Mouse (Mus musculus): Measurements from ENCODE around the gene Bves.

The Bves gene

DNA sequence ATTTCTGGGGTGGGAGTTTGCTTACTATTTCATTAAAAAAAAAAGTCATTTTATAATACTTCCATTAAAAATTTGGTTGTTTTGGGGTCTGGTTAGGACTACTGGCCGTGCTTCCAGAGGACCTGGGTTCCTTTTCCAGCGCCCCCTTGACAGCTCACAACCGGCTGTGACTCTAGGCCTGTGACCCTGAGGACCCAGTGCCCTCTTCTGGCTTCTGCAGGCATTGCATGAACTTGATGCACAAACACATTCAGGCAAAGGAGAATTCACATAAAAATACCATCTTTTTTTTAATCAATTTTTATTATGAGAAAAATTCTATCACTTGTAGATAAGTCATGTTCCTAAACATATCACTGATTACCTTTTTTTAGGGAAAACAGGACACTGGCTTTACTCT, 12.6 kb downstream of the Bves start:
- peak; percentile 11 for DNase-seq (ENCODE audit: low read depth, low spot score)

DNA sequence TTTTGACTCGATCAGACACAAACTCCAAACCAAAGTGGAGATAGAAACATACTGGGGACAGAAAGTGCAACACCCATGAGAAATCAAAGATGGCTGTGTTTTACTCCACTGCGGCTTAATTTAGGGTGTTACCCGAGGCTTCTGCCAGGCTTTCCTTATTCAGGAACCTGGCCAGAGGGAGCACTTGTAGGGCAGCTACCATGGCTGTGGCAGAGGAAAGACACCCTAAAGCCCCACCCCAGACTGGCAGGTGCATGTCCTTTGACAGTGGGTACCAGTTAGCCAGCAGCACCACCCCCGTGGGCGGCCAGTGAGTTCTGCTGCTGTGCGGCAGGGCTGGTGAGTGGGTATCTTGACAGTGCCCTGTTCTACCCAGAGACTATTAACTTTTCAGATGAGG, 20.5 kb downstream of the Bves start:
- DNase-seq (ENCODE audit: low read depth, low spot score), result no peak

DNA sequence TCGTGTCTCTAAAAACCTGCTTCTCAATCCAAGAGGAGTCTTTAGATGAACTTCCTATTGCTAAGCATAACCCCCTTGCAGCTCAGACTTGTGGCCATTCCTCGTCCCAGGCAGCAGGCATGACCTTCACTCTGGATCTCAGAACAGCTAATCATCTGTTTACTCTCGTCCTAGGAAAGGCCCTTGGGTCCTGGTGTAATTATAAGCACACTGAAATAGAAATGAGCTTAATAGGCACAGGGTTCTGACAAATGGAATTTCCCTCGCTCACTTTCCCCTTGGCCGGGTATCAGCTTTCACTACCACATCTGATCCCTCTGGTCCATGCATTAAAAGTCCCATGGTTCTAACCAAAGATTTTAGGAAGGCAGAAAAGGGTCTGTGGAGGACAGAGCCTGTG, 27.8 kb downstream of the Bves start:
- no peak for DNase-seq (ENCODE audit: low read depth, low spot score)

DNA sequence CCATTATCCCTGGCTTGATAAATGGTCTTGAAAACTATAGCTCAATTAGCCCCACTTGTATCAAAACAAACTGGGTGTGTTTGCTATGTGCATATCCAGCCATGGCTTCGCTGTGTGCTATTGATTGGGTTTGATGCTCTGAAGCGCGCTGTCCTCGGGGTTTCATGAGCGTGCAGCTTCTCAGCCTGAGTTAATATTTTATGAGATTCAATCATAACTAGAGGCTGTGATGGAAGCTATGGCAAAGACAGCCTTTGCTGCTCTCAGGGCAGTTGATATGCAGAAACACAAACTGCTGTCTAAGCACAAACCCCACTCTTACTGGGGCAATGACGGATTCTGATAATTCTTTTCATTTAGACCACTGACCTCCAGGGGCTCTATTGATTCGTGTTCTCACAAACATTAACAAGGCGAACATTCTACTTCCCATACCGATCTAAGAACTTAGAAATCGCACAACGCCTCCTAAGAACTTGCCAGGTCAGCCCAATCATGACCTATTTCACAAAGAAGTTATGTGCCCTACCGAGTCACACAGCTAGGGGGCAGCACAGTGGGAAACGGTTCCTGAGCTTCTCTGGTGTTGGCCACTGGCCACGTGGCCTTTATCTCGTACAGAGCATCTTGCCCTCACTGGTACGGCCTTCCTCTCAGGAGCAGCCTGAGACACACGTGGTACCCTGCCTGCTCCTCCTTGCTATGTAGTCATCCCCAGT, 31.6 kb downstream of the Bves start:
- DNase-seq (ENCODE audit: low read depth, low spot score), result no peak

DNA sequence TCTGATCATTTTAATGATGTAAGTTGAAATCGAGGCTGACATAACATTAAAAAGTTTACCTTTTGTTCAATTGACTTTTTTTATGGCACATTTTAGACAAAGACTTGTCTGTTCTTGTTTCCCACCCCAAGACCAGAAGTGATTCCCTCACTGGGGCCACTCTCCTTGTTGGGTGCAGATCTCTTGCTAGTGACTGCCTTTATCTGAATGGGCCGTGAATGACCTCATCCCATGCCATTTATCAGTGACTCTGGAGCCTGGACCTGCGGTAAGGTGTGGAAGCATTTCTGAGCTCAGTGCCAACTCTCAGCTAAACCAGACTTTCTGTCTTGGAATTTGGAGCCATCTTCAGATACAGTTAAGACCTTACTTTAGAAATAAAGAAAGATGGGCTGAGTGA, 34.1 kb downstream of the Bves start:
- no peak for DNase-seq (ENCODE audit: low read depth, low spot score)

DNA sequence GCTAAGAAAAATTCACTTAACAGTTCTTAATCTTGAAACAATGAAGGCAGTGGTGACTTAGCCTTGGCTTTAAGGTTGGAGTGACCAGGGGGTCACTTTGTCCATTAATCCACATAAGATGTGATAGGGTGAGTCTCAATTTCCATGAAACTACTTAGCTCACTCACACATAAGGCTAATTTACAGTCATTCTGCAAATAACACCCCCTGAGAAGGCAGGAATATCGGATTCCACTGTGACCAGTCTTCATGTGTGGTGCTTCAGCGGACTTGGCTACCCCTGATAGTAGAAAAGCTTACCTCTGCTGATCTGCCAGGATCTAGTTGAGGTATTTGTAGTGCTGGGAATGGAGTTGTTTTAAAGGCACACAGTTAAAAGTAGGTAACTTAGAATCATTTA, 35.0 kb downstream of the Bves start:
- no peak for DNase-seq (ENCODE audit: low read depth, low spot score)

DNA sequence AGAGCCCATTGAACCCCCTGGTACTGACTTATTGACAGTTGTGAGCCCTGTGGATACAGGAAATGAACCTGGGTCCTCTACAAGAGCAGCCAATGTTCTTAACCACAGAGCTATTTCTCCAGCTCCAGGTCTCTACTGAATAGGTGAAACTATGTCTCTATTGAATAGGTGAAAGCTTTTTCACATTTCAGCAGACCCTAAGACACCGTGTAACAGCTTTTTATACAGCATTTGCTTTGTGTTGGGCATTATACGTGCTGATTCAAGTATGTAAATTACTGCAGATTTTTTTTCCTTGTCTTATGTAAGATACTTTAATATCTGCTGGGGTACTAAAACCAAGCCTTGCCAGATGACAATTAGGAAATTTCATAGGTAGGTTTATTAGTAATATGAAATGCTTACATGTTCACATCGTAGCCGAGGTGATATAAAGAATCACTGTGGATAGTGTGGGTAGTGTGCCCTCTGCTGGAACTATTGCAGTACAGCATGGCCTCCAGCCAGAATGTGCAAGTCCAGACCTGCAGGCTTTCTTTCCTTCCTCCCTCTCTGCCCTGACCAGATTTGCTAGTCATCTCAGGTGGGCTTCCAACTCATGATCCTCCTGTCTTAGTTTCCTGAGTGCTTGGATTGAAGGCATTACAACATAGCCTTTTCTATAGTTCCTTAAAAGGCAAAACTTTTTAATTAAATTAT, 37.6 kb downstream of the Bves start:
- DNase-seq (ENCODE audit: low read depth, low spot score), result peak; percentile 68

DNA sequence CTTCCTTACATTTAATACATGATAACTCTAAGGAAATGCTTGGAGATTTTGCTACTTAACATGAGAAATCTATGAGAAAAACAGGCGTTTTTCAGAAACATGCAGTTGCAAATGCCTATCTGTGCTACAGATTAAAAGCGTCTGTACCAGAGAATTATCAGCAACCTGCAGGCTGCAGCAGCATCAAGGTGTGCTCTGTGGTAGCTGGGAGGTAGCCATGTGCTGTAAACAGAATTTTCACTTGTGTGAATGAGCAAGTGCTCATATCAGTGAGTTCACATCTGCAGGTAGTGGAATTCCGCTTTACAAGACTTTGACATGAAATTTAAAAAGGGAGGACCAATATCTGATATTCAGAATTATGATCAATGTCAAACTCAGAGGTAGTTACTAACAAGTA, 42.7 kb downstream of the Bves start:
- DNase-seq (ENCODE audit: low read depth, low spot score), result no peak

DNA sequence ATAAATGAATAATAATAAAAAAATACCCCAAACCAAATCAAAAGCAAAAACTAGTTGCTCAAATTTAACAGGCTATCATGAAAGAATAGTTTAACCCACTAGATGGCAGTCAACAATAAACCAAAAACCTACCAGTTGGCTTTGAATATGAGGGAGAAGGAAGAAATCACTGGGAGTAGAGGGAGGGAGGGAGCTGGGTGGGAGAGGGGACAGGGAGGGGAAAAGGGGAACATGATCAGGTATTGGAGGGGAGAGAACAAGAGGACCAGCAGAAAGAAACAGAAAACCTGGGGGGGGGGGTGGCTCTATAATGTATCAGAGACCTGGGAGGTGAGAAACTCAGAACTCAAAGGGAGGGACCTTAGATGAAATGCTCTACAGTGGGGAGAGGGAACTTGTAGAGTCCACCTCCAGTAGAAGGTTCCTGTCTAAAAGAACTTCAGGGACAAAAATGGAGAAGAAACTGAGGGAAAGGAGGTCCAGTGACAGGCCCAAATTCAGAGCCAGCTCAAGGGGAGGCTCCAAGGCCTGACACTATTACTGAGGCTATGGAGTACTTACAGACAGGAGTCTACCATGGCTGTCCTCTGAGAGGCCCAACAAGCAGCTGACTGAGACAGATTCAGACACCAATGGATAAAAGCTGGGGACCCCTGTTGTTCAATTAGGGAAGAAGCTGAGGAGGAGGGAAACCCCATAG, 46.5 kb downstream of the Bves start:
- peak; percentile 8 for DNase-seq (ENCODE audit: low read depth, low spot score)

DNA sequence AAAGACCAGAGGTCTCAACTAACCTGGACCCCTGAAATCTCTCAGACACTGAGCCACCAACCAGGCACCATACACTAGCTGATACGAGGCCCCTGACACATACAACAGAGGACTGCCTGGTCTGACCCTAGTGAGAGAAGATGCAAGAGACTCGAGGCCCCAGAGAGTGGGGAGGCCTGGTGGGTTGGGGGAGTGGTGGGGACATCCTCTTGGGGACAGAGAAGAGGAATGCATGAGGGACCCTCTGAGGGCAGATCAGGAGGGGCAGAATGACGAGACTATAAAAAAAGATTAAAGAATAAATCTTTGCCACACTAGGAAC, 47.0 kb downstream of the Bves start:
- no peak for DNase-seq (ENCODE audit: low read depth, low spot score)

DNA sequence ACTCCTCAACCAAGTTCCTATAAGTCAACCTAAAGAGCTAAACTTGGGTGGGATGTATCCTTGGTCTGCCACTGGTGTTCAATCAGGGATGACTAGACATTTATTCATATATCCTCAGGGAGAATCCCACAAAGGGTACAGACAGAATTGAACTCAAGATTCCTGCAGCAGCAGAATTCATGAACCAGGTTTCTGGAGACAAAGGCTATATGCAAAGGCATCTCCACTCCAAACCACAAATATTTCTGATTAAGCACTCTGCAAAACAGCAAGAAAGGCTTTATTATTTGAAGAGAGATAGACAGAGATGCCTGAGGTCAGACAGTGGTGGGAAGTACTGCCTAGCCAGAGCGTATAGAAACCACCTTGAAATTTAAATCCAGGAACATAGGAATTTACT, 62.6 kb downstream of the Bves start:
- no peak for DNase-seq (ENCODE audit: low read depth, low spot score)

DNA sequence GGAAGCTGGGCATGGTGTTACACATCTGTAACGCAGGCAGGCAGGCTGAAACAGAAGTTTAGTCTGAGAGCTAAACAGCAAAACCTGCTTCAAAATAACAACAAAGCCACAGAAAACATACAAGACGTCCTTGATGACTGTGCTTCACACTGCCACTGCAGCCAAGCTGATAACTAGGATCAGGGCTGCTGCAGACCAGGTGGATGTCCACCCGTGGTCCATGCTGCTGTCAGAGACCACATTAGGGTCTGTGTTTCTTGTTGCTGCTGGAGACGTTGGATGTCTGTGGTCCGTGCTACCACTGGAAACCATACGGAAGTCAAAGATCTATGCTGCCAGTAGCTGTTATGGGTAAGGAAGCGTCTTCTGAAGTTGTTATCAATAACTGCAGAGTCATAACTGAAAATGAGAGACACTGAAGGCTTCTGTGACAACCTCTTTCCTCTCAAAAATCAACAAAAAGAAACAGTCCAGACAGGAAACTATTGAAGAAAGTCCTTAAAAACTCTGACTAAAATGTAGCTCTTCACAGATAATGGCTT, 64.2 kb downstream of the Bves start:
- DNase-seq (ENCODE audit: low read depth, low spot score), result no peak

DNA sequence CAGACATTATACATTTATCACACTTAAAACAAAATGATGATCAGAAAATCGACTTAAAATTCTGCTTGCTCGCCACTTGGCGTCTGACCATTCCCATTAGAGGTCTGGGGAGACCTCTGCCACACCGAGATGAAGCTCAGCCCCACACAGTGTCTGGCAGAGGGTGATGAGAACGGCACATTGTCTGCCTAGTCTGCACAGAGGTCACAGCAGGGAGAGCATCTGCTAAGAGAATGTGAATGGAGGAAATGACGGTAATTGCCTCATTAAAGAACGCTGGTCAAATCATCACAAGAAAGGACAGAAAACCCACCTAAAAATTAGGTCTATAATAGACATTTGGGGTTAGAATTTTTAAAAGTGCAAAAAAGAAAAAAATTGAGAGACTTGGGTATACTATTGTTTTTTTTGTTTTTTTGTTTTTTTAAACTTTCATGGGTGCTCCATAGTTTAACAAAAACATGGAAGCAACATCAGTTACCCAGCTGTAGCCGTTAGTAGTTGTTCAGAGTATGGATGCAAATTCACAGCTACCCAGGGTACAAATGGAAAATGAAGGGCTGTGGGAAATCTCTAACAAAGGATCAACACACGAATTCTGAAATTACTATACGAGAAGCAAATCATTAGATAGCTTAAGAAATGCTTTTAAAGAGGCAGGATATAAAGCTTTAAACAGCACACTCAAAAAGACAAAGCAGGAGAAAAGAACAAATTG, 75.2 kb downstream of the Bves start:
- no peak for DNase-seq (ENCODE audit: low read depth, low spot score)

DNA sequence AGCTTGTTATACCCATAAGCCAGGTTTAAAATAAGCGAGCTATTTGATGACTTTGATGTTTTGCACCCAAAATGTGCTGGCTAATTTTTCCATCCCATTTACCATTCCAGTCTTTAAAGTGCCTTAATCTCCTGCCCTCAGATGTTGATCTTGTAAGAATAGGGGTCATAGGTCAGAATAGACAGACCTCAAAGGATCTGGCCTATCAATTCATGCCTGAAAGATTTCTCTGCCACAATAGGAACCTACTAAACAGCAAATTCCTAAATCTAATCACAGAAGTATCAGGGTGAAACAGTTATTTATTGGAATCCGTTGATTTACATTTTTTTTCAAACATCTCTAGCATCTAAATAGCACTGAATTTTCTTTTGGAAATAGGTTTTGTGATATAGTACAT, 76.2 kb downstream of the Bves start:
- DNase-seq (ENCODE audit: low read depth, low spot score), result no peak

DNA sequence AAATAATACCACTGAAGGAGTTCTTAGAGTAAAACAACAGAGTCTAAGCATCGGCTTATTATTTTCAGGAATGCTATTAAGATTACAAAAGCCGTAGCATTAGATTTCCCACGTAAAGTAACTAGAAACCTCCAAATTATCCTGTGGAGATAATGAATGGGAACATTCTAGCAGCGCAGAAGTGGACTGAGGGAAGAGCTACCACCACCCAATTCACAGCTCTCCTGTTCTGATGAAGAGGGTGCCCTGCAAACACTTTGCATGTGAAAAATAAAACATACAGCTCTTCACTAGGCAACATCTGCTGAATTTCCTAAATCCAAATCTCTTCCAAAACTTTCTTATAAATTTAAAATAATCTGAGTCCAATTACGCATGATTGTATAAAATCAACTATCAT, 76.6 kb downstream of the Bves start:
- no peak for DNase-seq (ENCODE audit: low read depth, low spot score)

Data from A20 (cell line).